Comparison of ENCODE assay signal across 12 mouse cellular contexts in genomic region chr17:25754241-25754640, GRCm38 (mm10). TPM values are rescaled to one million over a fixed set of nuclear protein-coding genes. Genes with fewer than 3 reads are reported as not detected.
DNase-seq lines count a peak whose midpoint lies in the region; ATAC-seq lines count a peak whose summit lies in the region.
"Had no signal": no experiment of that assay in that cellular context is flagged by ENCODE, and none has a peak within 500 bp of the region (broad histone marks: within the 10 kb centered on the region; RNA-seq: fewer than 3 reads in every experiment).

Gene Msln, minus strand, starts transcription at chr17:25754378.

- H3K27me3 ChIP-seq in lung, embryonic 15.5 days = no peaks in the 10 kb centered on the region
- no peaks in the 10 kb centered on the region for H3K27me3 ChIP-seq in embryonic facial prominence, embryonic 15.5 days
- H3K27me3 ChIP-seq in stomach, embryonic 14.5 days (ENCODE audit: control insufficient read depth, insufficient read depth, low read length) = no peaks in the 10 kb centered on the region
- H3K27me3 ChIP-seq in hindbrain, embryonic 16.5 days (replicated peaks; ENCODE audit: control insufficient read depth, insufficient read depth, low read length) = no peaks in the 10 kb centered on the region

- no peak for DNase-seq in lung, postnatal 36 days
- DNase-seq in heart, postnatal 14 days = no peak
- no peak for DNase-seq in kidney, postnatal 10 days
- DNase-seq: midbrain, embryonic 14.5 days had no signal

- H3K4me2 ChIP-seq in lung, embryonic 15.5 days = no peak within 1 kb of the TSS
- H3K4me2 ChIP-seq in embryonic facial prominence, embryonic 15.5 days (replicated peaks) = no peak within 1 kb of the TSS
- H3K4me2 ChIP-seq in stomach, embryonic 14.5 days (replicated peaks; ENCODE audit: low read depth, low read length) = 0 out of 2 replicates have a peak within 1 kb of the TSS, but pooled peaks have one; percentile 10
- H3K4me2 ChIP-seq in hindbrain, embryonic 16.5 days (ENCODE audit: low read length) = no peak within 1 kb of the TSS

- no peak within 1 kb of the TSS for H3K4me3 ChIP-seq in lung, embryonic 15.5 days
- H3K4me3 ChIP-seq in embryonic facial prominence, embryonic 15.5 days (replicated peaks) = no peak within 1 kb of the TSS
- no peak within 1 kb of the TSS for H3K4me3 ChIP-seq in stomach, embryonic 14.5 days (ENCODE audit: low read depth, low read length)
- no peak within 1 kb of the TSS for H3K4me3 ChIP-seq in hindbrain, embryonic 16.5 days (ENCODE audit: low read length)
- H3K4me3 ChIP-seq: layer of hippocampus, adult 2 months had no signal

- 81% methylated on average over 9 of the region's 9 CpGs for WGBS in lung, embryonic 15.5 days
- WGBS in embryonic facial prominence, embryonic 15.5 days = 82% methylated on average over 9 of the region's 9 CpGs
- WGBS in stomach, embryonic 14.5 days = 71% methylated on average over 9 of the region's 9 CpGs
- WGBS in hindbrain, embryonic 16.5 days = 87% methylated on average over 9 of the region's 9 CpGs

- ATAC-seq in lung, embryonic 15.5 days (ENCODE audit: borderline replicate concordance, extremely low read depth, low FRiP score, low TSS enrichment) = no peak
- ATAC-seq in embryonic facial prominence, embryonic 15.5 days (ENCODE audit: insufficient number of reproducible peaks, low FRiP score, low TSS enrichment, low read depth) = no peak
- peak; percentile 50; the same call in 1 of the 2 replicates for ATAC-seq in stomach, embryonic 14.5 days (ENCODE audit: insufficient number of reproducible peaks, insufficient read depth, low FRiP score, low read depth)
- ATAC-seq in hindbrain, embryonic 16.5 days = no peak
- ATAC-seq: activated CD4-positive, CD25-positive, alpha-beta regulatory T cell, adult 4 months; inflammation-experienced regulatory T-cells, adult 6 months had no signal

- no peak within 1 kb of the TSS for H3K27ac ChIP-seq in lung, embryonic 15.5 days
- no peak within 1 kb of the TSS for H3K27ac ChIP-seq in embryonic facial prominence, embryonic 15.5 days (replicated peaks)
- no peak within 1 kb of the TSS for H3K27ac ChIP-seq in stomach, embryonic 14.5 days (ENCODE audit: low read length)
- no peak within 1 kb of the TSS for H3K27ac ChIP-seq in hindbrain, embryonic 16.5 days (ENCODE audit: low read depth, low read length)
- H3K27ac ChIP-seq: layer of hippocampus, adult 2 months had no signal

- H3K9ac ChIP-seq in lung, embryonic 15.5 days = no peak within 1 kb of the TSS
- H3K9ac ChIP-seq in embryonic facial prominence, embryonic 15.5 days = no peak within 1 kb of the TSS
- H3K9ac ChIP-seq in stomach, embryonic 14.5 days (replicated peaks; ENCODE audit: low read depth, low read length) = no peak within 1 kb of the TSS
- no peak within 1 kb of the TSS for H3K9ac ChIP-seq in hindbrain, embryonic 16.5 days (ENCODE audit: low read depth, low read length)

- peaks cover 27% of the 10 kb centered on the region for H3K4me1 ChIP-seq in lung, embryonic 15.5 days
- peaks cover 7% of the 10 kb centered on the region; the same call in 1 of the 2 replicates for H3K4me1 ChIP-seq in embryonic facial prominence, embryonic 15.5 days
- H3K4me1 ChIP-seq in stomach, embryonic 14.5 days (ENCODE audit: control insufficient read depth, insufficient read depth, low read length) = peaks cover 21% of the 10 kb centered on the region
- H3K4me1 ChIP-seq in hindbrain, embryonic 16.5 days (ENCODE audit: control insufficient read depth, insufficient read depth, low read depth, low read length) = no peaks in the 10 kb centered on the region; the same call in 1 of the 2 replicates

- intact Hi-C loops in heart, postnatal 14 days (cut with DNase I) = no loop called here

- H3K36me3 ChIP-seq in lung, embryonic 15.5 days = no peaks in the 10 kb centered on the region
- H3K36me3 ChIP-seq in embryonic facial prominence, embryonic 15.5 days = no peaks in the 10 kb centered on the region
- no peaks in the 10 kb centered on the region for H3K36me3 ChIP-seq in stomach, embryonic 14.5 days (ENCODE audit: control insufficient read depth, insufficient read depth, low read length)
- no peaks in the 10 kb centered on the region for H3K36me3 ChIP-seq in hindbrain, embryonic 16.5 days (ENCODE audit: control insufficient read depth, insufficient read depth, low read length)
- H3K36me3 ChIP-seq: G1E had no signal

- H3K9me3 ChIP-seq in lung, embryonic 15.5 days = no peaks in the 10 kb centered on the region
- H3K9me3 ChIP-seq in embryonic facial prominence, embryonic 15.5 days (replicated peaks) = no peaks in the 10 kb centered on the region
- no peaks in the 10 kb centered on the region for H3K9me3 ChIP-seq in stomach, embryonic 14.5 days (ENCODE audit: control insufficient read depth, low read depth, low read length)
- H3K9me3 ChIP-seq in hindbrain, embryonic 16.5 days (ENCODE audit: control insufficient read depth, low read length) = no peaks in the 10 kb centered on the region
- H3K9me3 ChIP-seq: G1E had no signal

RNA-seq across cellular contexts. Expression of gene Msln, which starts in this region (rescaled TPM):
- polyA plus RNA-seq in lung, embryonic 15.5 days (2015; fragmentation: Nextera tagmentation; extraction: Ambion mirVana) = 15.8 and 24.2 TPM in 2 replicates
- 24.2 and 31.4 TPM in 2 replicates for polyA plus RNA-seq in embryonic facial prominence, embryonic 15.5 days (2015; fragmentation: Nextera tagmentation; extraction: Ambion mirVana)
- total RNA-seq in heart, postnatal 14 days (2021) = 10 to 100 TPM; 30.0 to 34.5 TPM
- 29.5 and 36.0 TPM in 2 replicates for polyA plus RNA-seq in stomach, embryonic 14.5 days (2014; fragmentation: Nextera tagmentation; extraction: Ambion mirVana)
- 0.52 and 0.76 TPM in 2 replicates for polyA plus RNA-seq in hindbrain, embryonic 16.5 days (2015; fragmentation: Nextera tagmentation; extraction: Ambion mirVana)
- polyA plus RNA-seq: activated CD4-positive, CD25-positive, alpha-beta regulatory T cell, adult 4 months; G1E; inflammation-experienced regulatory T-cells, adult 6 months; midbrain, embryonic 14.5 days had no signal
